Mouse (Mus musculus): ENCODE measurements around the gene Klhl29. TPM values are rescaled to one million over a fixed set of nuclear protein-coding genes. Genes with fewer than 3 reads are reported as not detected.

Gene Klhl29
- total RNA-seq (2023): not detected in 4 replicates

DNA sequence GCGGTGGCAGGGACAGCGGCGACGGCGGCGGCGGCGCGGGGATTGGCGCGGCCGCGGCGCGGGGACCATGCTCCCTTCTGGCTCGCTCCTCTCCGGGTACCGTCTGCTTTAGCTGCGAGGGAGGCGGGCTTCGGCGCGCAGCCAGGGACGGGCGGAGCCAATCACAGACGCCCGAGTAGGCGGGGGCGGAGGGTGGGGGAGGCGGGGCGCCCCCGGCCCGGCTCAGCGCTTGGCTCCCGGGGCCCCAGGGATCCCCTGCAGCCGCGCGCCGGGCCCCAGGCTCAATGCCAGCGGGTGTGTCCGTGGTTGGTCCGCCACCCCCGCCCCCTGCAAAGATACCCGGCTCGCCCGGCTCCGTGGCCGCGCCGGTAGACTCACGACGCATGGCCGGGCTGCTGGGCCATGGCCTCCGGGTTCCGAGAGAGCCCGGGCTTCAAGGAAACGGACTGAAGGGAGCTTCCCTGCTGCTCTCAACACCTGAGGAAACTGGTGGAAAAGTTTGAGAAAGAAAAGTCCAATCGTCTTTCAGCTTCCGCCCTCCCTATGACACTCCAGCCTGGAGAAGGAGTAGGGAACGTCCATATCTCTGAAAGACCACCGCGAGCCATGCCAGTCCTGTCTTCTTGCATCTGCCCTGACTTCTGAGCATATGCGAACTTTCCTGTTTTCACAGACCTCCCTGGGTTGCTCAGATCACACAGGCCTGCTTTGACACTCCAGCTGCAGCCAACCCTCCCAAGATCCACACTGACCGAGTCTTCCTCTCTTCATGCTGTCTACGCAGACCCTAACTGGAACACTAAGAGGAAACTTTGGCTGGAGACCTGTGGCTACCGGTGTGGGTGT is at the start of gene Klhl29:
Gene Klhl29 (minus strand): TSS at position 67 of the 846 bp plus-strand sequence.

